Mouse (Mus musculus): Measurements from ENCODE around the gene Ssb. TPM values are rescaled to one million over a fixed set of nuclear protein-coding genes. Genes with fewer than 3 reads are reported as not detected.

Gene Ssb
- polyA plus RNA-seq, 1 experiment from 2014 or later = 292 TPM

DNA sequence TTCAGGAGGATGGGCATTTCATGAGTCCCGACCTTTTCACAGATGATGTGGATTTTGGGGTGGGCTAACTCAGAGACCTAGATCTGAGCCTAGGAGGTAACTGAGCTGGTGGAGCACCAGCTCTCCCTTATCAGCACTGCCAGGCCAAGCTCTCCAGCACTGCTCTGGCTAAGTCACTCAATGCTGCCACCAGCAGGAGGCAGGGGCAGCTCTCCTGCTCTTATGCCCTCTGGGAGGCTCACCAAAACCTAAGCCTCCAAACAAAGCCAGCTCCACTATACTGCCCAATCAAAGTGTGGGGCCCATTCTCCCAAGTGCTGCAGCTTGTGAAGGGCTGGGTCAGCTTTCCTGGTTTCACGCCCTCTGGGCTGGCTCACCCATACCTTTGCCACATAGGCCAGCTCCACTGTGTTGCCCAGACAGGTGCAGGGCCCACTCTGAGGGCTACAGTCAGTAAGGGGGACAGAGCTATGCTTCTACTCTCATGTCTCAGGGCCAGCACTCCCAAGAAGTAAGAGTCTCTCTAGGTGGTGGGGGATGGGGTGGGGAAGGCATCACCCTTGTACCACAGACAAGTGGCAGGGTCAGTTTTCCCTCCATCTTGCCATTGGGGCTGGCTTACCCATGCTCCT, 9.8 kb upstream of the Ssb start:
- Histone ChIP-seq H3K36me3 (ENCODE audit: control insufficient read depth, insufficient read depth, low read length) (no peaks in the 10 kb centered on the region), H3K4me2 (ENCODE audit: low read depth, low read length) (no peak overlapping the region), H3K9ac (ENCODE audit: low read length) (no peak overlapping the region), H3K4me1 (replicated peaks; ENCODE audit: control insufficient read depth, insufficient read depth, low read length) (peaks cover 7% of the 10 kb centered on the region; the same call in 1 of the 2 replicates), H3K9me3 (ENCODE audit: control insufficient read depth, low read length) (no peaks in the 10 kb centered on the region), H3K27ac (ENCODE audit: low read length) (no peak overlapping the region), H3K4me3 (ENCODE audit: low read length) (no peak overlapping the region), H3K27me3 (ENCODE audit: control insufficient read depth, insufficient read depth, low read depth, low read length) (no peaks in the 10 kb centered on the region)
- WGBS = 61% methylated on average over 2 of the region's 2 CpGs
- ATAC-seq (ENCODE audit: low read depth) = no peak

DNA sequence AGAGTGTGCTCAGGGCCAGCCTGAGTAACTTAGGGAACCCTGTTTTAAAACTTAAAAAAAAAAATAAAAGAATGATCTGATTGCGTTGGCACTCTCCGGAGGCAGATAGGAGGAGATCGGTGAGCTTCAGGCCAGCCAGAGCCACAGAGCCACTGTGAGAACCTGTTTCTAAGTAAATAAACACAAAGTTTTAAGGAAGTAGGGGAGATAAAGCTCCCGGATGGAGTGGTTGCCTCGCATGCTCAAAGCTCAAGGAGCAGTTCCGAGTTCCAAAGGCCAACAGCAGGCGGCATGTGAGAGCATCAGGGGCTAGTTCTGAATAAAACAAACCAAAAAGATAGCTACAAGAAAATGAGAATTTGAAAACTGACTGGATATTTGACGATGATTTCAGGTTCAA, 5.0 kb upstream of the Ssb start:
- Histone ChIP-seq H3K4me1 (replicated peaks; ENCODE audit: control insufficient read depth, insufficient read depth, low read length) (peaks cover 3% of the 10 kb centered on the region; the same call in 1 of the 2 replicates), H3K4me3 (ENCODE audit: low read length) (no peak overlapping the region), H3K36me3 (ENCODE audit: control insufficient read depth, insufficient read depth, low read length) (no peaks in the 10 kb centered on the region), H3K9me3 (ENCODE audit: control insufficient read depth, low read length) (no peaks in the 10 kb centered on the region), H3K27ac (ENCODE audit: low read length) (no peak overlapping the region), H3K9ac (ENCODE audit: low read length) (no peak overlapping the region), H3K27me3 (ENCODE audit: control insufficient read depth, insufficient read depth, low read depth, low read length) (no peaks in the 10 kb centered on the region), H3K4me2 (ENCODE audit: low read depth, low read length) (no peak overlapping the region)
- ATAC-seq (ENCODE audit: low read depth) = 0 out of 2 replicates have a peak, but pooled peaks have one; percentile 14
- 15% methylated on average over 8 of the region's 8 CpGs for WGBS

DNA sequence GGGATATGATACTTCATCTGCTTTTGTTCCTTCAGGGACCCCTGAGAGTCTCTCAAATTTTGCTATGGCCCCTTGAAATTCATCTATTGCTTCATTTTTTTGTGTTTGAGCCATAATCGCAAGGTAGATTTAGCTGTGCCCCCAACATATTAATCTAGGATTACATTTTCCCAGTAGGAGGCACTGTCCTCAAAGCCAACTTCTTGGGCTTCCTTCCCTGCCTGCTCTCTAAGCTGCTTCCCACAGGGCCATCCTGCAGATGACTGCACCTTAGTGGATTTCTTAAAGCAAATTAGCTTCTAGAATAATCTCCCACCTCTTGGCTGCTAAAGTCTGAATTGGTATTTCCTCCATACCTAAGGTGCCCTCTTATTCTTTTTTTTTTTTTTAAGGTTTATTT, 3.5 kb upstream of the Ssb start:
- Histone ChIP-seq H3K4me1 (replicated peaks; ENCODE audit: control insufficient read depth, insufficient read depth, low read length) (peaks cover 3% of the 10 kb centered on the region), H3K9ac (ENCODE audit: low read length) (no peak overlapping the region), H3K4me3 (ENCODE audit: low read length) (no peak overlapping the region), H3K4me2 (ENCODE audit: low read depth, low read length) (no peak overlapping the region), H3K36me3 (ENCODE audit: control insufficient read depth, insufficient read depth, low read length) (no peaks in the 10 kb centered on the region), H3K9me3 (ENCODE audit: control insufficient read depth, low read length) (no peaks in the 10 kb centered on the region), H3K27me3 (ENCODE audit: control insufficient read depth, insufficient read depth, low read depth, low read length) (no peaks in the 10 kb centered on the region), H3K27ac (ENCODE audit: low read length) (no peak overlapping the region)
- no peak for ATAC-seq (ENCODE audit: low read depth)
- 77% methylated on average over 1 of the region's 1 CpGs for WGBS

DNA sequence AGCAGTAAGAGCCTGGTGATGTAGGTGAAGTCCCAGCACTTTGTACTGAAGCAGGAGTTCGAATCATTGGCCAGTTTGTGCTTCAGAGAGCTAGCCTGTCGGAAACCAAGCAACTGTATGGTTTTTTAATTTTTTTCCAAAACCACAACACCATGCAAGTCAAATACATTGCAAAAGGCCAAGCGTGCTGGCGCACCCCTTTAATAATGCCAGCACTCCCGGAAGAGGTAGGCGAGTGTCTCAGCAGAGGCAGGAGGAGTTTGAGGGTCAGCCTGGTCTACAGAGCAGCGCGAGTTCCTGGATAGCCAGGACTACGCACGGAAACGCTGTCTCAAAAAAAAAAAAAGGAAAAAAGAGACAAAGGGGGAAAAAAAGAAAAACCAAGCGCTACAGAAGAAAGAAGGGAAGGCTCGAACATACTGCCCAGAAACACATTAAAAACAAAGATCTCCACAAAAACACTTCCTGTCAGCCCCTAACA, 350 bp upstream of the Ssb start:
- ATAC-seq (ENCODE audit: low read depth) = peak; percentile 67

DNA sequence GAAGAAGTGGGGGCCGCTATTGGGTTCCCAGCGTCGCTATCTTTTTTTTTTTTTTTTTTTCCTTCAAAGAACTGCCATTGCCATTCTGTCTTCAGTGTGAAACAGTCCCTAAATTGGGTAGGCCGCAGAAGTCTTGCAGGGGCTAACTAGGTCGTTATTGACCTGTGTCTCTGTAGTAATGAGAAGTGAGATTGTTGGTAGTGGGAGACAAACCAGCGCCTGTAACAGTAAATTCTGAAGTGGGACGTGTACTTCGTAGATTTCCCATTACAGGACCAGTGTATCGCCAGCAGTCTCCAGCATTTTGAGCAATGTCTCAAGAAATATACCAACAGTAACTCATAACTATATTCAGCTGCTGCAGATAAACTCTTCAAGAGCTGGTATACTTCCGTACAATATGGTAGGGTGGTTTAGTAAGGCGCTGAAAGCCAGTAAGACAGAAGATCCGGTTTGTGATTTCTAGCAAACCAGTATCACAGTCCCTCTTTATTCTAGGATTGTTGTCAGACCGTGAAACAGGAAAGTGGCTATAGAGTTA, 825 bp downstream of the Ssb start:
- H3K27ac ChIP-seq (ENCODE audit: low read length) = peak overlapping the region; percentile 95; the same call in 1 of the 2 replicates
- H3K4me2 ChIP-seq (ENCODE audit: low read depth, low read length) = peak overlapping the region; percentile 76
- H3K4me1 ChIP-seq (replicated peaks; ENCODE audit: control insufficient read depth, insufficient read depth, low read length) = peaks cover 3% of the 10 kb centered on the region
- H3K9me3 ChIP-seq (ENCODE audit: control insufficient read depth, low read length) = no peaks in the 10 kb centered on the region
- H3K36me3 ChIP-seq (ENCODE audit: control insufficient read depth, insufficient read depth, low read length) = peaks cover 9% of the 10 kb centered on the region
- no peaks in the 10 kb centered on the region for H3K27me3 ChIP-seq (ENCODE audit: control insufficient read depth, insufficient read depth, low read depth, low read length)
- no peak for ATAC-seq (ENCODE audit: low read depth)
- 1% methylated on average over 13 of the region's 13 CpGs for WGBS
- H3K9ac ChIP-seq (ENCODE audit: low read length) = peak overlapping the region; percentile 99
- H3K4me3 ChIP-seq (ENCODE audit: low read length) = peak overlapping the region; percentile 100

More for the DNA sequence above, 350 bp upstream of the Ssb start:
- Histone ChIP-seq H3K9ac (ENCODE audit: low read length) (peak overlapping the region; percentile 99), H3K4me1 (replicated peaks; ENCODE audit: control insufficient read depth, insufficient read depth, low read length) (peaks cover 3% of the 10 kb centered on the region), H3K4me2 (ENCODE audit: low read depth, low read length) (peak overlapping the region; percentile 65), H3K9me3 (ENCODE audit: control insufficient read depth, low read length) (no peaks in the 10 kb centered on the region), H3K27me3 (ENCODE audit: control insufficient read depth, insufficient read depth, low read depth, low read length) (no peaks in the 10 kb centered on the region), H3K36me3 (ENCODE audit: control insufficient read depth, insufficient read depth, low read length) (peaks cover 2% of the 10 kb centered on the region; the same call in 1 of the 2 replicates), H3K4me3 (ENCODE audit: low read length) (peak overlapping the region; percentile 100), H3K27ac (ENCODE audit: low read length) (peak overlapping the region; percentile 95)
- WGBS = 12% methylated on average over 13 of the region's 13 CpGs

DNA sequence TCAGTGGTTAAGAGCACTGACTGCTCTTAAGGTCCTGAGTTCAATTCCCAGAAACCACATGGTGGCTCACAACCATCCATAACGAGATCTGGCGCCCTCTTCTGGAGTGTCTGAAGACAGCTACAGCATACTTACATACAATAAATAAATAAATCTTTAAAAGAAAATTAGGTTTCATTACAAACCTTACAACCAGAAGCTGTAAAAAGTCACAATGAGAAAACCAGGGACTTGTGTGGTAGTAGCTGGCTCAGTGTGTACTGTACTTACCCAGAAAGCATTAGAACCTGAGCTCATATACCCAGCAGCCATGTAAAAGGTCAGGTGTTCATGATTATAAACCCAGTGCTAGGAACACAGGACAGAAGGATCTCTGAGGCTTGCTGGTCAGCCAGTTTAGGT, 22.6 kb downstream of the Ssb start:
- Histone ChIP-seq H3K4me2 (ENCODE audit: low read depth, low read length) (no peak overlapping the region), H3K36me3 (ENCODE audit: control insufficient read depth, insufficient read depth, low read length) (no peaks in the 10 kb centered on the region), H3K4me1 (replicated peaks; ENCODE audit: control insufficient read depth, insufficient read depth, low read length) (peaks cover 5% of the 10 kb centered on the region), H3K4me3 (ENCODE audit: low read length) (no peak overlapping the region), H3K9me3 (ENCODE audit: control insufficient read depth, low read length) (no peaks in the 10 kb centered on the region), H3K9ac (ENCODE audit: low read length) (no peak overlapping the region), H3K27ac (ENCODE audit: low read length) (no peak overlapping the region), H3K27me3 (ENCODE audit: control insufficient read depth, insufficient read depth, low read depth, low read length) (no peaks in the 10 kb centered on the region)
- WGBS = 66% methylated on average over 2 of the region's 2 CpGs
- ATAC-seq (ENCODE audit: low read depth) = no peak

DNA sequence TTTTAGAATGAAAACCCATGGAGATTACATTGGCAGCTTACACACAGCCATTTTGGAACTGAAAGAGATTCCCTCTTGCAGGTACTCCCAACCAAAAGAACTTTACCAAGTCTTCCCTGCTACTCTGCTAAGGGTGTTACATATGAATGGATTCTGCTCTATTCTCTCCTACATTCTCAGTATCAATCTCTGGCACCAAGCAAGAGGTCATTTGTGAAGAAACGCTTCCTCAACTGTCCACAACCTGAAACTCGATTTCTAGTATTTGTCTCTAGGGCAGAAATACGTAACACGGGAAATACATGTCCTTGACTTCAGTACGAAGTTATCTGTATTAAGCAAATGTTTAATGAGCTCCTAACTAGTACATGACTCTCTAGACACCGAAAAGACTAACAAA, 23.2 kb downstream of the Ssb start:
- H3K9ac ChIP-seq (ENCODE audit: low read length) = peak overlapping the region; percentile 91
- no peak for ATAC-seq (ENCODE audit: low read depth)
- WGBS = 42% methylated on average over 6 of the region's 6 CpGs

DNA sequence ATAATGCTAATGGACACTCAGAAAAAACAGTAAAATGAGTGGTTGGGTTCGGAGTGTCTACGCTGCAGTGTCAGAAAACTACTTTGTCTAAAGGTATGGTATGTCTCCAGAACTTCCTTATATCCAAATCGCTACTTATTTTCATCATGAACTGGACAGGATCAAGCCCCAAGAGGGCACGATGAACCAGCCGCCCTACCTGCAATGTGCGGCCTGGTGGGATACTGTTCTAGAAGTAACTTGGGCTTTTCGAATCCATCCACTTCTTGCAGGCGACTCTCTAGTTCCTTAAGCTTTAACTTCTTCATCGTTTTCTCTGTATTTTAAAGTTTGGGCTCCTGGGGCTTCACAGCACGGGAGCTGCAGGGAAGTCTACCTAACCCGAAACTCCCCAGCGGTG, 23.7 kb downstream of the Ssb start:
- peak overlapping the region; percentile 74 for H3K27ac ChIP-seq (ENCODE audit: low read length)
- H3K9ac ChIP-seq (ENCODE audit: low read length) = peak overlapping the region; percentile 91
- H3K27me3 ChIP-seq (ENCODE audit: control insufficient read depth, insufficient read depth, low read depth, low read length) = no peaks in the 10 kb centered on the region
- no peaks in the 10 kb centered on the region for H3K9me3 ChIP-seq (ENCODE audit: control insufficient read depth, low read length)
- peaks cover 5% of the 10 kb centered on the region for H3K4me1 ChIP-seq (replicated peaks; ENCODE audit: control insufficient read depth, insufficient read depth, low read length)
- WGBS = 3% methylated on average over 12 of the region's 12 CpGs
- H3K4me2 ChIP-seq (ENCODE audit: low read depth, low read length) = peak overlapping the region; percentile 85
- no peaks in the 10 kb centered on the region for H3K36me3 ChIP-seq (ENCODE audit: control insufficient read depth, insufficient read depth, low read length)
- peak; percentile 47 for ATAC-seq (ENCODE audit: low read depth)
- H3K4me3 ChIP-seq (ENCODE audit: low read length) = peak overlapping the region; percentile 73

More for the DNA sequence above, 23.2 kb downstream of the Ssb start:
- H3K36me3 ChIP-seq (ENCODE audit: control insufficient read depth, insufficient read depth, low read length) = no peaks in the 10 kb centered on the region
- no peak overlapping the region for H3K27ac ChIP-seq (ENCODE audit: low read length)
- H3K4me2 ChIP-seq (ENCODE audit: low read depth, low read length) = peak overlapping the region; percentile 85
- H3K9me3 ChIP-seq (ENCODE audit: control insufficient read depth, low read length) = no peaks in the 10 kb centered on the region
- H3K4me1 ChIP-seq (replicated peaks; ENCODE audit: control insufficient read depth, insufficient read depth, low read length) = peaks cover 5% of the 10 kb centered on the region
- peak overlapping the region; percentile 73 for H3K4me3 ChIP-seq (ENCODE audit: low read length)
- no peaks in the 10 kb centered on the region for H3K27me3 ChIP-seq (ENCODE audit: control insufficient read depth, insufficient read depth, low read depth, low read length)

DNA sequence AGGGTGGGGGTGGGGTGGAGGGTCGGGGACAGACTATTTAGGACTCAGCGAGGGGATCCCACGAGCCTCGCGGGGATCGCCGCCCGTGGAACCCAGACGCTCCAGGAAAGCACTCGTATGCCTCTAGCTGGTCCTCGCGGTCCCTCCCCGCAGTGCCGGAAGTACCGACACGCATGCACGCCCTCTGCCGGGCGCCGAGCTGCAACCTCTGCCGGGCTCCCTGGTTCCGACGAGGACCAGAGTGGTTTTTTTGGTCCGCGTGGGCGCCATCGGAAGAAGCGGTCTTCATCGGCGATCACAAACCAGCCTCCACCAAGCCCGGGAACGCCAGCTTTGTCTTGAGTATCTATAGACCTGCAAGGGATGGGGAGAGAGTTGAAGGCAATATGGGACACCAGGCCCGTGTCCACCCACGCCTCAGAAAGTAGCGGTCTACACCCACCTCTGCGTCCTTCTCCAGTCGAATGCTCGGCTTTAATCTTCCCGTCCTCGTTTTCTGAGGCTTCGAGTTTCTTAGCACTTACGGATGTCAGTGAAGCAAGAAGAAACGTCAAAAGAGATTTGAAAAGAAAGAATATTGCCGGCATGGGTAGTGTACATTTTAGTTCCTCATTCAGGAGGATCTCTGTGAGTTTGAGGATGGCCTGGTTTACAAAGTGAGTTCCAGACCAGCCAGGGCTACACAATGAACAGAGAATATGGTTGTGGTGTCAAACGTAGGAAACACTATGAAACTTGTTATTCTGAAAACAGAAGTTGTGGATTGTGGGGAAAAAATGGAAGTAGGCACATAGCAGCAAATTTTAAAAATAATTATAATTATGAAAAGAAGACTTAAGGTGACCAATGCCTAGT, 24.3 kb downstream of the Ssb start, which contains the start of gene Mettl5:
Gene Mettl5, minus strand, starts transcription at position 165 of the 855 bp plus-strand sequence.
- WGBS = 1% methylated on average over 45 of the region's 45 CpGs
- Histone ChIP-seq H3K4me3 (ENCODE audit: low read length) (peak within 1 kb of the TSS; percentile 73), H3K27ac (ENCODE audit: low read length) (peak within 1 kb of the TSS; percentile 74), H3K9ac (ENCODE audit: low read length) (peak within 1 kb of the TSS; percentile 91), H3K27me3 (ENCODE audit: control insufficient read depth, insufficient read depth, low read depth, low read length) (no peaks in the 10 kb centered on the region), H3K4me1 (replicated peaks; ENCODE audit: control insufficient read depth, insufficient read depth, low read length) (peaks cover 5% of the 10 kb centered on the region), H3K36me3 (ENCODE audit: control insufficient read depth, insufficient read depth, low read length) (no peaks in the 10 kb centered on the region), H3K4me2 (ENCODE audit: low read depth, low read length) (peak within 1 kb of the TSS; percentile 85), H3K9me3 (ENCODE audit: control insufficient read depth, low read length) (no peaks in the 10 kb centered on the region)
- peak; percentile 99 for ATAC-seq (ENCODE audit: low read depth)
